Mouse (Mus musculus) hindbrain, postnatal 0 days (tissue): ENCODE measurements at regions not wholly inside any gene's neighbourhood (a gene's known extent, or its start where the extent isn't known, plus 50 kb on each side); places are given as distances from the start of the nearest gene placed in this dataset.

ENCODE experiments used
- ATAC-seq: fragments of 200-750 bp; cut with Nextera tagmentation; 2 replicates; pipeline ENCODE4 v1.8.0; 2017; ENCODE audit warnings: mild to moderate bottlenecking, moderate TSS enrichment, moderate library complexity
- DNase-seq: peaks from one replicate; pipeline ENCODE4 v3.0.0-alpha.2; 2015; ENCODE audit warnings: low spot score
- H3K27ac ChIP-seq: fragments of 300-500 bp; sonication (generic); 2 replicates; pipeline ENCODE4 v1.5.1; 2014; ENCODE audit warnings: mild to moderate bottlenecking
- H3K27me3 ChIP-seq: fragments of 300-500 bp; sonication (generic); 2 replicates; pipeline ENCODE4 v1.6.1; 2014; ENCODE audit warnings: low read length, mixed read lengths; ENCODE audit not compliant: insufficient read depth
- H3K36me3 ChIP-seq: fragments of 300-500 bp; sonication (generic); 2 replicates; pipeline ENCODE4 v1.6.1; 2014; ENCODE audit warnings: low read length, mixed read lengths; ENCODE audit not compliant: insufficient read depth
- H3K4me1 ChIP-seq: fragments of 300-500 bp; sonication (generic); 2 replicates; pipeline ENCODE4 v1.6.1; 2014; ENCODE audit warnings: antibody characterized with exemption, low read length, mixed read lengths; ENCODE audit not compliant: insufficient read depth
- H3K4me2 ChIP-seq: fragments of 300-500 bp; sonication (generic); 2 replicates; pipeline ENCODE4 v1.6.1; 2014; ENCODE audit warnings: low read depth, mild to moderate bottlenecking, low read length, moderate library complexity, mixed read lengths
- H3K4me3 ChIP-seq: fragments of 300-500 bp; sonication (generic); 2 replicates; pipeline ENCODE4 v1.5.1; 2014; ENCODE audit warnings: low read length
- H3K9ac ChIP-seq: fragments of 300-500 bp; sonication (generic); replicated peaks from 2 replicates; pipeline ENCODE4 v1.6.1; 2014; ENCODE audit warnings: mild to moderate bottlenecking, low read length, moderate library complexity, mixed read lengths
- H3K9me3 ChIP-seq: fragments of 300-500 bp; sonication (generic); 2 replicates; pipeline ENCODE4 v1.6.1; 2016; ENCODE audit warnings: low read length, mixed read lengths
- CTCF ChIP-seq: IDR thresholded peaks from 2 replicates; pipeline ENCODE4 v1.5.1; 2016; ENCODE audit warnings: antibody characterized with exemption, control low read depth, low read depth
- WGBS: fragments of 180-500 bp; shearing (Covaris S2); extraction: QIAGEN DNeasy Blood & Tissue Kit; methylation state at CpG from one replicate; pipeline ENCODE4 v1.1.7; 2014; 5-methylcytosine and 5-hydroxymethylcytosine counted together

GRCm38 (mm10) chr3:83540997-83541932 is 224.9 kb upstream of the Sfrp2 start:
- DNase-seq = no peak

GRCm38 (mm10) chr3:83552516-83553139 is 213.5 kb upstream of the Sfrp2 start:
- Histone ChIP-seq H3K27ac (no peak overlapping the region), H3K4me3 (no peak overlapping the region), H3K4me2 (no peak overlapping the region), H3K9me3 (no peaks in the 10 kb centered on the region), H3K27me3 (no peaks in the 10 kb centered on the region), H3K4me1 (no peaks in the 10 kb centered on the region), H3K36me3 (no peaks in the 10 kb centered on the region), H3K9ac (no peak overlapping the region)
- DNase-seq (no peak), ATAC-seq (no peak)
- 91% methylated on average over 9 of the region's 9 CpGs for WGBS
- no peak for TF ChIP-seq CTCF

More at GRCm38 (mm10) chr3:83540997-83541932, 224.9 kb upstream of the Sfrp2 start:
- H3K27ac ChIP-seq = no peak overlapping the region
- WGBS = 70% methylated on average over 11 of the region's 11 CpGs
- TF ChIP-seq CTCF = no peak
- H3K4me3 ChIP-seq = no peak overlapping the region
- no peak for ATAC-seq
- no peaks in the 10 kb centered on the region for H3K4me1 ChIP-seq
- H3K36me3 ChIP-seq = no peaks in the 10 kb centered on the region
- H3K9me3 ChIP-seq = no peaks in the 10 kb centered on the region
- H3K9ac ChIP-seq = no peak overlapping the region
- H3K27me3 ChIP-seq = no peaks in the 10 kb centered on the region
- H3K4me2 ChIP-seq = no peak overlapping the region

GRCm38 (mm10) chr3:83553858-83554257 is 212.3 kb upstream of the Sfrp2 start:
- DNase-seq (no peak), ATAC-seq (no peak)
- Histone ChIP-seq H3K4me1 (no peaks in the 10 kb centered on the region), H3K4me3 (no peak overlapping the region), H3K9ac (no peak overlapping the region), H3K36me3 (no peaks in the 10 kb centered on the region), H3K4me2 (no peak overlapping the region), H3K9me3 (no peaks in the 10 kb centered on the region), H3K27ac (no peak overlapping the region), H3K27me3 (no peaks in the 10 kb centered on the region)
- 69% methylated on average over 11 of the region's 11 CpGs for WGBS
- TF ChIP-seq CTCF = no peak

- ATAC-seq (no peak), DNase-seq (no peak)
- WGBS = 71% methylated on average over 10 of the region's 10 CpGs
- TF ChIP-seq CTCF = no peak
- Histone ChIP-seq H3K9me3 (no peaks in the 10 kb centered on the region), H3K27me3 (no peaks in the 10 kb centered on the region), H3K36me3 (no peaks in the 10 kb centered on the region), H3K9ac (no peak overlapping the region), H3K27ac (no peak overlapping the region), H3K4me2 (no peak overlapping the region), H3K4me1 (no peaks in the 10 kb centered on the region), H3K4me3 (no peak overlapping the region)
These were observed 209.2 kb upstream of the Sfrp2 start for GRCm38 (mm10) chr3:83556788-83557515.

GRCm38 (mm10) chr3:83562026-83562425 is 204.1 kb upstream of the Sfrp2 start:
- TF ChIP-seq CTCF = no peak
- WGBS = 71% methylated on average over 3 of the region's 3 CpGs

GRCm38 (mm10) chr3:83575526-83575925 is 190.6 kb upstream of the Sfrp2 start:
- H3K4me2 ChIP-seq = no peak overlapping the region
- 89% methylated on average over 4 of the region's 4 CpGs for WGBS
- no peak overlapping the region for H3K27ac ChIP-seq
- DNase-seq (no peak), ATAC-seq (no peak)
- no peaks in the 10 kb centered on the region for H3K9me3 ChIP-seq
- no peaks in the 10 kb centered on the region for H3K36me3 ChIP-seq
- no peak overlapping the region for H3K9ac ChIP-seq
- H3K4me1 ChIP-seq = no peaks in the 10 kb centered on the region
- TF ChIP-seq CTCF = no peak
- H3K27me3 ChIP-seq = no peaks in the 10 kb centered on the region
- no peak overlapping the region for H3K4me3 ChIP-seq

More at GRCm38 (mm10) chr3:83562026-83562425, 204.1 kb upstream of the Sfrp2 start:
- no peak for DNase-seq
- H3K27ac ChIP-seq = no peak overlapping the region
- H3K4me3 ChIP-seq = no peak overlapping the region
- no peaks in the 10 kb centered on the region for H3K27me3 ChIP-seq
- no peak for ATAC-seq
- no peaks in the 10 kb centered on the region for H3K4me1 ChIP-seq
- no peak overlapping the region for H3K4me2 ChIP-seq
- H3K36me3 ChIP-seq = no peaks in the 10 kb centered on the region
- no peak overlapping the region for H3K9ac ChIP-seq
- no peaks in the 10 kb centered on the region for H3K9me3 ChIP-seq
